ENCODE assay signal across 10 mouse cellular contexts in the genomic region with DNA sequence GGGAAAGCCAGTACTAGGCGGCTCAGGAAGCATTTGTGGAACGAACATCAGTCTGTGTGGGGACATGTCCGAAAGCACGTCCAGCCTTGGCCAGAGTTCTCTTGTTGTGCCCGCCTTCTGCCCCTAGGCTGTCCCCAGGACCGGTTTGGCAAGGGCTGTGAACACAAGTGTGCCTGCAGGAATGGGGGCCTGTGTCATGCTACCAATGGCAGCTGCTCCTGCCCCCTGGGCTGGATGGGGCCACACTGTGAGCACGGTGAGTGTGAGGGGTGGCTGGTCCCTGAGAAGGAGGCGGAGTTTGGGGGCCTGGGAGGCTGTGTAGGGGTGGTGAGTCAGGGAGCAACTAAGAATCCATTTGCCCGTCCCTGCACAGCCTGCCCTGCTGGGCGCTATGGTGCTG. TPM values are rescaled to one million over a fixed set of nuclear protein-coding genes. Genes with fewer than 3 reads are reported as not detected.
A peak's percentile ranks its signal among the peaks of the same experiment; 100 is the strongest.
DNase-seq lines count a peak whose midpoint lies in the region; ATAC-seq lines count a peak whose summit lies in the region.
"Had no signal": no experiment of that assay in that cellular context is flagged by ENCODE, and none has a peak within 500 bp of the region (broad histone marks: within the 10 kb centered on the region; RNA-seq: fewer than 3 reads in every experiment).

No protein-coding gene starts in this region.

- 61% methylated on average over 10 of the region's 10 CpGs for WGBS in neural tube, embryonic 11.5 days
- 67% methylated on average over 10 of the region's 10 CpGs for WGBS in limb, embryonic 11.5 days

- H3K4me3 ChIP-seq in neural tube, embryonic 11.5 days (ENCODE audit: low read depth, low read length) = no peak overlapping the region
- no peak overlapping the region for H3K4me3 ChIP-seq in limb, embryonic 11.5 days (ENCODE audit: low read depth, low read length)

- H3K27me3 ChIP-seq in neural tube, embryonic 11.5 days (ENCODE audit: control insufficient read depth, insufficient read depth, low read length) = no peaks in the 10 kb centered on the region
- H3K27me3 ChIP-seq in limb, embryonic 11.5 days (ENCODE audit: control insufficient read depth, insufficient read depth, low read length) = no peaks in the 10 kb centered on the region

- no peak for DNase-seq in neural tube, embryonic 11.5 days (ENCODE audit: low spot score)
- DNase-seq in neural tube, embryonic 10.5 days (ENCODE audit: extremely low spot score, low spot score) = no peak
- DNase-seq in kidney, adult 8-10 months = peak; percentile 26 to 36
- DNase-seq in limb, embryonic 11.5 days (ENCODE audit: low spot score) = peak; percentile 44
- peak; percentile 87 for DNase-seq in urinary bladder, postnatal 14 days (ENCODE audit: low spot score)
- DNase-seq in left cerebral cortex, adult 9 months (ENCODE audit: low spot score in 2 of 2) = no peak
- no peak for DNase-seq in spleen, adult 12 weeks (ENCODE audit: low spot score)
- DNase-seq in right cerebral cortex, postnatal 4 days = no peak
- DNase-seq: heart, adult 18-20 months had no signal

- H3K9me3 ChIP-seq in neural tube, embryonic 11.5 days (ENCODE audit: control insufficient read depth, low read length) = no peaks in the 10 kb centered on the region
- no peaks in the 10 kb centered on the region for H3K9me3 ChIP-seq in limb, embryonic 11.5 days (ENCODE audit: control insufficient read depth, low read length)

- ATAC-seq in neural tube, embryonic 11.5 days (ENCODE audit: insufficient read depth, low FRiP score, low TSS enrichment) = no peak
- ATAC-seq in limb, embryonic 11.5 days (ENCODE audit: insufficient number of reproducible peaks, low FRiP score, low TSS enrichment, low read depth) = no peak
- ATAC-seq: inflammation-experienced regulatory T-cells, adult 6 months had no signal

- H3K27ac ChIP-seq in neural tube, embryonic 11.5 days (ENCODE audit: low read depth, low read length) = no peak overlapping the region
- H3K27ac ChIP-seq in limb, embryonic 11.5 days (replicated peaks; ENCODE audit: low read depth, low read length) = no peak overlapping the region

- no peak overlapping the region for H3K4me2 ChIP-seq in neural tube, embryonic 11.5 days (ENCODE audit: low read depth)
- H3K4me2 ChIP-seq in limb, embryonic 11.5 days (ENCODE audit: low read depth, severe bottlenecking) = no peak overlapping the region

- H3K4me1 ChIP-seq in neural tube, embryonic 11.5 days (ENCODE audit: control insufficient read depth, insufficient read depth, low read length) = no peaks in the 10 kb centered on the region
- H3K4me1 ChIP-seq in limb, embryonic 11.5 days (ENCODE audit: control insufficient read depth, insufficient read depth, low read length) = no peaks in the 10 kb centered on the region

- H3K9ac ChIP-seq in neural tube, embryonic 11.5 days (ENCODE audit: low read length) = 0 out of 2 replicates have a peak overlapping the region, but pooled peaks have one; percentile 6
- no peak overlapping the region for H3K9ac ChIP-seq in limb, embryonic 11.5 days (ENCODE audit: low read length)

- H3K36me3 ChIP-seq in neural tube, embryonic 11.5 days (ENCODE audit: control insufficient read depth, insufficient read depth, low read length) = no peaks in the 10 kb centered on the region
- H3K36me3 ChIP-seq in limb, embryonic 11.5 days (ENCODE audit: control insufficient read depth, insufficient read depth, low read length) = no peaks in the 10 kb centered on the region; the same call in 1 of the 2 replicates

RNA-seq across cellular contexts. Expression of gene Arhgef16, which starts 32.0 kb away (rescaled TPM):
- polyA plus RNA-seq in neural tube, embryonic 11.5 days (2014; fragmentation: Nextera tagmentation; extraction: Ambion mirVana) = 2.0 and 3.3 TPM in 2 replicates
- 4.1 and 4.2 TPM in 2 replicates for polyA plus RNA-seq in limb, embryonic 11.5 days (2014; fragmentation: Nextera tagmentation; extraction: Ambion mirVana)

Comparison
In these comparisons a context has a peak if more than half of its experiments do, and no peak if none do; other contexts are left out.
1. DNase-seq: peak in kidney, adult 8-10 months (2 of 2), limb, embryonic 11.5 days (single experiment) and urinary bladder, postnatal 14 days (single experiment); none in neural tube, embryonic 11.5 days (single experiment), neural tube, embryonic 10.5 days (single experiment), left cerebral cortex, adult 9 months (0 of 2), spleen, adult 12 weeks (single experiment) and right cerebral cortex, postnatal 4 days (single experiment).